Mouse (Mus musculus): ENCODE measurements around the gene Grk3.

DNA sequence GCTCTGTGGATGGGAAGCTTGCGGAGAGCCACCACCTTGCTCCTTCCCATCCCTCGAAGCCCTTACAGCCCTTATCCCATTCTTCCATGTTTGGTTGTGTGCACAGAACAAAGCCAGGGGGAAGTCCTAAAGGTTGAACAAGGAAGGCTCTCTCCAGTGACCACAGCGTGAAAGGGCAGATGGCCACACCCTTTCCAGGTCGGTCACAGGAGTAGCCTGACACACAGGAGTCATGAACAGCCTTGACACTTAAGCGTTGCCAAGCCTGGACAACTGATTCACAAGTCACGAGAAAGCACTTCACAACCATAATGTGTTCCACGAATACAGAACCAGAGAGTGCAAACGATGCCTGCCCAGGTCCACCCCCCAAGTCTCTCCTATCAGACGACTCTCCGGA, 3.7 kb downstream of the Grk3 start:
- TF ChIP-seq POLR2A (IDR thresholded peaks at IDR 0.05; ENCODE audit: extremely low read depth, insufficient read depth, low read length) (no peak), CTCF (IDR thresholded peaks at IDR 0.05; ENCODE audit: low read depth, low read length) (no peak)

Measured in liver, adult 2 months (tissue).